Mouse (Mus musculus) erythroid progenitor cell, adult 5-6 weeks (primary cell): Measurements from ENCODE around the gene Keap1. TPM values are rescaled to one million over a fixed set of nuclear protein-coding genes. Genes with fewer than 3 reads are reported as not detected.
"Not testable (repeated sequence)": the region's sequence is repeated elsewhere in the genome, so short reads cannot be mapped to it uniquely, and the experiment has no call there.

Experiments used
- ATAC-seq: replicated peaks from 2 replicates; pipeline ENCODE4 v1.8.0; 2016; ENCODE audit warnings: moderate number of reproducible peaks, mild to moderate bottlenecking, moderate TSS enrichment, inconsistent platforms; ENCODE audit not compliant: poor library complexity, low FRiP score, severe bottlenecking
- total RNA-seq, 2 experiments: library from RNA; stranded (forward) in 1 of 2; stranded (reverse) in 1 of 2; fragments of 150-400 nt in 1 of 2; fragments of 186-747, 209-891 nt in 1 of 2; gene quantifications; 2 replicates each; pipeline versions ENCODE4 v1.2.3 to v1.2.4; 2015 to 2017; ENCODE audit warnings: low replicate concordance in 2 of 2

Gene Keap1
- total RNA-seq, 2 experiments from 2014 or later: 13.8 to 37.0 TPM

- ATAC-seq: no peak
Measured at GRCm38 (mm10) chr9:21236991-21237367, 2.2 kb downstream of the Keap1 start.

DNA sequence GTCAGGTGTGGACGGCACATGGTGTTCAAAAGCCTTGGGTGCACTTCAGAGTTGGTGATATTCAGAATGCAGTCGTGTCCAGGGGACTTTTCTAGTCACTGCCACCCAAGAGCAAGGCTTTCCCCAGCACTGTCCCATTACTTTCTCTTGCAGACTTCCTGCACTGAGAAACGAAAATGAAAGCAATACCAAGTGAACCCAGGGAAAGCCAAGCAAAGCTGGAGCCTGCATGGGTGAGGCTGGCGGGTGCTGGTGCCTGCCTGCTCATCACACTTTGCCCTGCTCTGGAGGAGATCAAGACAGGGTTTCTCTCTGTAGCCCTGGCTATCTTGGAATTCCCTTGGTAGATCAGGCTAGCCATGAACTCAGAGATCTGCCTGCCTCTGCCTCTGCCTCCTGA is 3.8 kb downstream of the Keap1 start:
- no peak for ATAC-seq

DNA sequence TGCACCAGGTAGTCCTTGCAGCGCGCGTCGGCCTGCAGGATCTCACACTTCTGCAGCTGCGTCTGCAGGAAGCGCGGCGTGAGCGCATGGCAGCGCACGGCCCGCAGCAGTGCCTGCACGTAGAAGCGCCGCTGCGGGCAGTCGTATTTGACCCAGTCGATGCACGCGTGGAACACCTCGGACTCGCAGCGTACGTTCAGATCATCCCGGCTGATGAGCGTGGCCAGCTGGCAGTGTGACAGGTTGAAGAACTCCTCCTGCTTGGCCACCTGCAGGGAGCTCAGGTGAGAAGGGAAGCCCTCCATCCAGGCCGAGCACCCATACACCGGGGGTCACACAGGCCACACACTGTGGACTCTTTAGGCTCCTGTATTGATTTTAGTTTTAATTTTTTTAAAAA is 5.4 kb downstream of the Keap1 start:
- no peak for ATAC-seq

DNA sequence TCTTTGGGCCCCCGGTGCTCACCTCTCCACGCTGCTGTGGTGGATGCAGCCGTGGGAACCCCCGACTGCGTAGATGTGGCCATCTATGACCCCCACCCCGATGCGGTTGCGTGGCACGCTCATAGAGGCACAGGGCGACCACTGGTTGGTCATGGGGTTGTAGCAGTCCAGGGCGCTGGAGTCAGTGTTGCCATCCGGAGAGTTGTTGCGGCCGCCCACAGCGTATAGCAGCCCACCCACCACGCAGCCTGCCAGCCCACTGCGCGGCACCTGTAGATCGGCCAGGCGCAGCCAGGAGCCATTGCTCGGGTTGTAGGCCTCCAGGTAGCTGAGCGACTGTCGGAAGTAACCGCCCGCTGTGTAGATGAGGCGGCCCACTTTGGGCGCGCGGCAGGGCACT is 5.8 kb downstream of the Keap1 start:
- no peak for ATAC-seq

DNA sequence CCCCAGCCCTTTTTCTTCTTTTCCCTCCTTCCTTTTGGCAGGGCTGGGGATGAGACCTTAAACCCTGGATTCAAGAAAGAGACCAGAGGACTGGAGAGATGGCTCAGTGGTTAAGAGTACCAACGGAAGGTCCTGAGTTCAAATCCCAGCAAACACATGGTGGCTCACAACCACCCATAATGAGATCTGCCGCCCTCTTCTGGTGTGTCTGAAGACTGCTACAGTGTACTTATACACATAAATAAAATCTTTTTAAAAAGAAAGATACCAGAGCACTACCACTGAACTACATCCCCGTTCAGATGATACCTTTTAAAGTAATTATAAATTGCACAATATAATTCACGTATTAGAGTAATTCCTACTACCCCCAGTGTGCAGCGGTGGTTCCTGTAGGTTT is 6.3 kb downstream of the Keap1 start:
- no peak for ATAC-seq

- no peak for ATAC-seq
Measured at GRCm38 (mm10) chr9:21231551-21231950, 7.6 kb downstream of the Keap1 start.

DNA sequence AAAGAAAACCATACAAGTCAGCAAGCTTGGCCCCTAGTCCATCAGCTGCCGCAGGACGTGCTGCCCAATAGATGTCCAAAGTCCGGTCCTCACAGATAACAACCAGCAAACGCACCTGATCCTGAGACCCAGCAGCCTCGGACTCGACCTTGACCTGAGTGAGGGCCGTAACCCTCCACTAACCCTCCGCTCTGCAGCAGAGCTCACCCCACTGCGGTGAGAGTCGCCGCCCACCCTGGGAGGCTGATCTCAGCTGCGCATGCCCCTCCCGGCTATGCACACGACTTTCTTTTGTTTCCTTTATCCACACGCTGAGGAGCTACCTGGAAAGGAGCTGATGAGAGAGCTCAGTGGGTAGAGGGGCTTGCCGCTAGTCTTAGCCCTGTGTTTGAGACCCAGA is 11.8 kb downstream of the Keap1 start:
- no peak for ATAC-seq

DNA sequence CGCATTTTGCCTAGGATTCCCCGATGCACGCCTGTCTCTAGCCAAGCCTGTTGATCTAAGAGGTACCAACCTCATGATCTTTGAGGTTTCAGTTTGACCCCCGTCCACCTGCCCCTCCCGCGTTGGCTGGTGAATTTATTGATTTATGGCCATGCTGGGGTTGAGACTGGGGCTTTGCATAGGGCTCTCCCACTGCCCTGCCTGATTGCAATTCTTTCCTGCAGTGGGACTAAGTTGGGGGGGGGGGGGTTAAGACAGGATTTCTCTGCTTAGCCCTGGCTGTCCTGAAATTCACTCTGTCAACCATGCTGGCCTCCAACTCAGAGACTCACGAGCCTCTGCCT is 13.8 kb downstream of the Keap1 start:
- ATAC-seq: no peak

GRCm38 (mm10) chr9:21224576-21225414 is 14.4 kb downstream of the Keap1 start:
- no peak for ATAC-seq

DNA sequence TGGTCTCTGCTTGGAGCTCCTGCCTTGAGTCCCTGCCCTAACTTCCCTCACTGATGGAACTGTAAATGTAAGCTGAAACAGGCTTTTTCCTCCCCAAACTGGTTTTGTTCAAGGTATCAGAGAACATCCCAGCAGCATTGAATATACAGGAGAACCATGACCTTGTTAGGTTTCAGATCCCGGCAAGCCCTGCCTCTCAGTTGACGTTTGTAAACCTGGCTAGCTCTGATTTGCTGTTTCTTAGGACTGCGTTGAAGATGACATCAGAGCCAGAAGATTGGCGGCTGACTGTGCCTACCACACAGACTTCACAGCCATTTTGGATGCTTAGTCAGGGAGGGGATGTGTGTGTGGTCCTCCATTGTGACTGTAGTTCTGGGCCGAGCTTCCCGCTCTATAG is 15.3 kb downstream of the Keap1 start:
- no peak for ATAC-seq

DNA sequence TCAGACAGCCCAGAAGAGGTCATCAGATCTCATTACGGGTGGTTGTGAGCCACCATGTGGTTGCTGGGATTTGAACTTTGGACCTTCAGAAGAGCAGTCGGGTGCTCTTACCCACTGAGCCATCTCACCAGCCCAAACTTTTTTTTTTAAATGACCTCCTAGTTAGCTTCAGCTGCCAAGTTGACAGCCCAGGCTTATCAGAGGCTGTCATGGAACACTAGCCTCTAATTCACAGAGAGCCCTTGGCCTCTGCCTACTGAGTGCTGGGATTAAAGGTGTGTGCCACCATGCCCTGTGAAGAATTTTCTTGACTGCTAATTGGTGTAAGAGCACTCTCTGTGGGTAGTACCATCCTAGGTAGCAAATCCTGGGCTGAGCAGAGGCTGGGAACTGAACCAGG is 15.7 kb downstream of the Keap1 start:
- not testable (repeated sequence) for ATAC-seq

GRCm38 (mm10) chr9:21221383-21221929 is 17.7 kb downstream of the Keap1 start:
- ATAC-seq: peak; percentile 63

- ATAC-seq: peak; percentile 95
Measured at GRCm38 (mm10) chr9:21220490-21221382, 18.4 kb downstream of the Keap1 start.

- ATAC-seq: no peak
Measured at GRCm38 (mm10) chr9:21219820-21220219, 19.3 kb downstream of the Keap1 start.

- no peak for ATAC-seq
Measured at GRCm38 (mm10) chr9:21216050-21216841, 22.9 kb downstream of the Keap1 start.

DNA sequence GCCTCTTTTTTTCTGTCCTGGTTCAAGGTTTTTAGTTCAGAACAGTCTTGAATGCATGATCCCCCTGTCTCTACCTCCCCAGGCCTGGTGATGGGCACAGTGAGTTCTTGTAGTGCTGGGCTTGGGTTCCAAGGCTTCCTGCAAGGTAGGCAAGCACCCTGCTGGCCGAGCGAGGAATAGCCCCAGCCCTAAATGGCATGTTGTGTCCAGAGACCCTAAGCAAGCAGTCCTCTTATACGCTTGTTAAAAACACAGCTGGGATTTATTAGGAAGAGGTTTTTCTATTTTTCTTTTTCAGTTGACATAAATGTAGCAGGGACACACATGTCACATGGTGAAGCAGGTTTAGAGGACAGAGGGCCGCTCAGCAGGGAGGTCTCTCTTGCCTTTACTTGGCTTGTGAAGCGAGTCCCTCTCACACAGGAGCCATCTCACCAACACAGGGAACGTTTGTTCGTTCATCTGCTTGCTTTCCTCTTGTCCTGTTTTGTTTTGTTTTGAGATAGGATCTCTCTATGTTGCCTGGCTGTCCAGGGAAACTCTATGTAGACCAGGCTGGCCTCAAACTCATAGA is 25.5 kb downstream of the Keap1 start:
- ATAC-seq: 0 out of 2 replicates have a peak, but pooled peaks have one; percentile 35

DNA sequence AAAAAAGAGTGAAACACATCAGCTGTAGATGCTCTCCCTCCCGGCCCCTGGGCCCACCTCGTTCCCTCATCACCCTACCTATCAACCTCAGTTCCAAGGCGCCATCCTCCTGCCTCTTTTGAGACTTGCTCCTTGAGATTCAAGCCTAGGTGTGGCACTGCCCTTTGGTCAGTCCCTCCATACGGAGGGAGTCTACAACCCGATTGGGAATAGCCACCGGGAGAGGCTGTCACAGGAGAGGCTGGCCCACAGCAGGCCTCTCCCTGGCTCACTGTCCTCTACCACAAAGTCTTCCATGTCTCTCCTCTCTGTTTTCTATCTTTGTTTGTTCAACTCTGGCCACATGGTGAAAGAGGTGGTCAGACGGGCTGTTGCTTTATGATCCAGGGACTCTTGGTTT is 27.5 kb downstream of the Keap1 start:
- ATAC-seq: no peak

DNA sequence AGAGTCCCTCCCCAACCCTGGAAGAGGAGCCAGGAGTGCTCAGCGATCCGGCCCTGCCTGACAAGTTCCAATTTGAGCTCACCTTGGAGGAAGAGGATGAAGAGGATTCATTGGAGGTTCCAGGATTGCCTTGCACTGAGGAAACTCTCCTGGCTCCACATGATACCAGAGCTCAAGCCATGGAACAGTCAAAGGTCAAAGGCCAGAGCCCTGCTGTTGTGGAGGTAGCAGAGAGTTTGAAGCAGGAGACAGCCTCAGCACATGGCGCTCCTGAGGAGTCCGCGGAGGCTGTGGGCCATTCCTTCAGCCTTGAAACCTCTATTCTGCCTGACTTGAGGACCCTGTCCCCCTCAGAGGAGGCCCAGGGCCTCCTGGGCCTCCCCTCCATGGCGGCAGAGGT is 28.3 kb downstream of the Keap1 start:
- ATAC-seq: no peak

DNA sequence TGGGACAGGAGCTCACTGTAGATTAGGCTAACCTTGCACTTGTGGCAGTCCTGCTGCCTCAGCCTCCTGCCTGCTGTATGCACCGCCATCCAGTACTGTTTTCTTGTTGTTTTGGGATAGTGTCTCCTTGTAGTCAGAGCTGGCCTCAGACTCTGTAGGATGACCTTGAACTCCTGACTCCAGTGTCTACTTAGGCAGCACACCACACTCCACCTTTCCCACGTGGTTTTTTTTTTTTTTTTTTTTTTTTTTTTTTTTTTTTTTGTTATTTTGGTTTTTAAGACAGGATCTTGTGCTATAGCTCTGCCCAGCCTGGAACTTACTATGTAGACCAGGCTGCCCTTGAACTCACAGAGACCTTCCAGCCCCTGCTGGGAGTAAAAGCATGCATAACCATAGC is 30.5 kb downstream of the Keap1 start:
- no peak for ATAC-seq

GRCm38 (mm10) chr9:21206848-21207247 is 32.3 kb downstream of the Keap1 start:
- no peak for ATAC-seq
